Mouse (Mus musculus): ENCODE measurements around the gene Exosc5. TPM values are rescaled to one million over a fixed set of nuclear protein-coding genes. Genes with fewer than 3 reads are reported as not detected.

Gene Exosc5
- polyA plus RNA-seq, 2 experiments from 2014 or later = 97.0 to 157 TPM

DNA sequence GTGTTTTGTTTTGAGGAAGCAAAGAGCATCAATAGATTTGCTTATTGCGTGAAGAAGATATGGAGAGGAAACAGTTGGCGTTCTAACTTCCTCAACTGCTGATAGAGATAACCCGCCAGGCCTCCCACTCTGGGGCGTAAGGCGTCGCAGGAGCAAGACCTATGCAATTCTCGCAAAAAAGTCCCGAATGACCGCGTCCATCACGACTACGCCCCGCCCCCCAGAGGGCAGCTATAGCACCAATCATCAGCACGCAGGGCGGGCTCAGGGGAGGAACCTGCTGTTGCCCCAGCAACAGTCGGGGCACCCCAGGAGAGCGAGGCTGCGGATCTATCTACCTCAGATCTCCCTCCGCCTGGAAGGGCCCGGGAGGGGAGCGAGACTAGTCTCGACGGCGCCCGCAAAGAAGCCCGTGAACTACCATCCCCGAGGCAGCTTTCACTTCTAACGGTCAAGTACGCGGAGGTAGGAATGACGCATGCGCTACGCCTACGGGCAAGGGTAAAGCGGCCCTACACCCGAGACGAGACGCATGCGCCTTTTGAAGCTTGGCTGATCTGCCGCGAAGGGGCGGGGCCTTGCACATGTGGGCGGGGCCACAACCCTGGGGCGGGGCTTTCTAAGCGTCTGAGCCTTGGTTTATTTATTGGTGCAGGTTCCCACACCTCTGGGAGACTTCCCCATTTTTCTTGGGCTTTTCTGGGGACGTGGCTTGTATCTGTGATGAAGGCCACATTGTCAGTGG, 21.7 kb downstream of the Exosc5 start, which contains the start of gene B9d2:
Gene B9d2 (plus strand): TSS at position 267 of the 745 bp plus-strand sequence.
- peak; percentile 83 for ATAC-seq

DNA sequence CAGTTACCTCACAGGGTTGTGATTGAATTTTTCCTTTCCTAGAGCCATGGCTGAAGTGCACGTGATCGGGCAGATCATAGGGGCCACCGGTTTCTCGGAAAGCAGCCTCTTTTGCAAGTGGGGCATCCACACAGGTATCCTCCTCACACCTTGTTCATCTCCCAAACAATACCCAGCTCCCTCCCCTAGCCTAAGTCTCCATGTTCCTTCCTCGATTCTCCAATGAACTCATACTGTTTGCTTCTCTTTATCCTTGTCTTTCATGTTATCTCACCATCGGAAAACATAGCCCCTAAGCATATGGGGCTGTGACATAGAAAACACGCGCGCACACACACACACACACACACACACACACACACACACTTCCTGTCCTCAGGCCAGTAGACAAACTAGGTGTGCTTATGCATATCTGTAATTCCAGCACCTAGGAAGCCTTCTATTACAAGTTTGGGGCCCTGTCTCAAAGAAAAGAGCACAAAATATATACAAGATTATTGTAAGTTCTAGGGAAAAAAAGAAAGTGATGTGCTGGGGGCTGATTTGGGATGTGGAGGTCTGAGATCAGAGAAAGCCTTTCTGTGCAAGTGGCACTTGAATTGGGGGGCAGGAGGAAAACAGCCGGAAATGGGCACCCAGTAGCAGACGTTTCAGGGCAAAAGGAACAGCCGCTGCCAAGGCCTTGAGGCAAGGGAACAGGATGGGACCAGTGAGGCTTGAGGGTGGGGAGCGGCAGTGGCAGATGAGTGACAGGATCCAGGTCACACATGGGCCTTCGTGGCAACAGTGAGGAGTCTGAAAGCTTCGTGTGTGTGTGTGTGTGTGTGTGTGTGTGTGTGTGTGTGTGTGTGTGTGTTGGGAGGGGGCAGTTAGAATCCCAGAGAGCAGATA, 22.6 kb downstream of the Exosc5 start:
- no peak for ATAC-seq

DNA sequence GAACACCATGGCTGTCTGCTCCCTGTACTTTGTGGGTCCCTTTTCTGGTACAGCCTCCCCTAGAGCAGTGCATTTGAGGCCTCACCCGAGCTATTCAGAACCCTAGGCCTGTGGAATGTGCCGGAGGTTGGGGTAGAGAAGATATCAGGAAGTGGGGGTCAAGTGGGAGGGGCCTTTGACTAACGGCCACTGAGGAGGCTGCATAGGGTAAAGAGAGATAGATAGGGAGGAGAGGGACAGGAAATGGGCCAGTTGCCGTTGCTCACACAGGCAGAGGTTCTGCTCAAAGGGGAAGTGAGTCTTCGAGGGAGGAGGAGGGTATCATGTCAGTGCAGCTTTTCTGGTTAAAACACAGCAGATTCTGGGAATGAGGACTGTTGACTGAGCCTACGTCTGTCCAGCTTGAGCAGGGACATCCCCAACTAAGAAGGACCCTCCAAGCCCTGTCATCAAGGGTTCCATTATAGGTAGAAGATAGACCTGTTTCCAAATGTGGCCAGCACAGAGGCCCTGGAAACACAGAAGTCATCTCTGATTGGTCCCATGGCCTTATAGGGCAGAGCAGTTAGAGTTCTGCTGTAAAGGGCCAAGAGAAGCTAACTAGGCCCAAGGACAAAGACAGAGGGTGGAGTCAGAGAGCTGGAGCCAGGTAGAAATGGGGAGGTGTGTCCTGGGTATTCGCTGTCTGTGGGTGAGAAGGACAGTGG, 24.7 kb downstream of the Exosc5 start:
- peak; percentile 42 for ATAC-seq

DNA sequence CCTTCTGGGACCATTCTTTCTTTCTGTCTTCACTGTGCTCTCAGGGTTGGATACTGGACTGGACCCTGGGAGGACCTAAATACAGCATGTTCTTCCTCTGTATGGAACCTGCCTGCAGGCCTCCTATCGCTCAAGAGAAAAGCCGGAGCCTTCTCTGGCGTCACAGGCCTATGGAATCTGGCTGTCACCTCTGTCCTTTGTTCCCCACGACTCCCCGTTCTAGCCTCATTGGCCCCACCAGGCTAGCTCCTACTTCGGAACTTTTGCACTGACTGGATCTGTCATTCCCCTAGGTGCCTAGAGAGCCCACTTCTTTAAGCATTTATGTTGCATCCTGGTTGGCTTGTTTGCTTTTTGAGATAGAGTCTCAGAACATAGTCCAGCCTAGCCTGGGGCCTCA, 25.7 kb downstream of the Exosc5 start:
- no peak for ATAC-seq

DNA sequence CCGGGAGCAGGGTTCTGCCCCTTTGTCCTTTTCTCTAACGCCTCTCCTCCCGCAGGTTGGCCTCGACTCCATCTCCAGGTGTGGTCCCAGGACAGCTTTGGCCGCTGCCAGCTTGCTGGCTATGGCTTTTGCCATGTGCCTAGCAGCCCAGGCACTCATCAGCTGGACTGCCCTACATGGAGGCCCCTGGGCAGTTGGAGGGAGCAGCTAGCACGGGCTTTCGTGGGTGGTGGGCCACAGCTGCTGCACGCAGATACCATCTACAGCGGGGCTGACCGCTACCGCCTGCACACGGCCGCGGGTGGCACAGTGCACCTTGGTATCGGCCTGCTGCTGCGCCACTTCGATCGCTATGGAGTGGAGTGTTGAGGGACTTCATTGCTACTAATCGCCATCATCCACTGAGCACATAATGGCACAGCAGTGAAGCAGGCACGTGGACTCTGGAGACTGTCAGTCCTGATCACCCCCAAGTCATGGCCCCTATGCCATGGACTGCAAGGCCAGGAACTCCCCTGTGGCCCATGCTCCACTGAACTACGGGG, 27.0 kb downstream of the Exosc5 start:
- no peak for ATAC-seq

DNA sequence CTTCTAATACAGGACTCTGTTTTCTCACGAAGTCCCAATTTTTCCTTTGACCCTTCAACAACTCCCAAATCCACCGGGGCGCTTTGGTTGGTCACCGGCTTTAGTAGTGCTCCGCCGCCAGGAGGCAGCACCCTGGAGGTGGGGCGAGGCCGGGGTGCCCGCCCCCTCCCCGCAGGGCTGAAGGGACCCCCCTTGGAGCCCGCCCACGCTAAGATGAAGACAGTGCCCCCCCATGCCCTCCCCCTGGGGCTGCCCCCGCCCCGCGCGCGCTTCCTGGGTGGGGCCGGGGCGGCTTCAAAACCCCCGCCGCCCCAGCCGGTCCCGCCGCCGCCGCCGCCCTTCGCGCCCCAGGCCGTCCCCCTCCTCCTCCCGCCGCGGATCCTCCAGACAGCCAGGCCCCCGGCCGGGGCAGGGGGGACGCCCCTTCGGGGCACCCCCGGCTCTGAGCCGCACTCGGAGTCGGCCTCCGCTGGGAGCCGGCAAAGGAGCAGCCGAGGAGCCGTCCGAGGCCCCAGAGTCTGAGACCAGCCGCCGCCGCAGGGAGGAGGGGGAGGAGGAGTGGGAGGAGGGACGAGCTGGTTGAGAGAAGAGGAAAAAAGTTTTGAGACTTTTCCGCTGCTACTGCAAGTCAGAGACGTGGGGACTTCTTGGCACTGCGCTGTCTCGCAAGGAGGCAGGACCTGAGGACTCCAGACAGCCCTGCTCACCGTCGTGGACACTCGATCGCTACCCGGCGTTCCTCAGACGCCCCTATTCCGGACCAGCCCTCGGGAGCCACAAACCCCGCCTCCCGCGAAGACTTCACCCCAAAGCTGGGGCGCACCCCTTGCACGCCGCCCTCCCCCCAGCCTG, 27.9 kb downstream of the Exosc5 start, which contains the start of gene Tgfb1:
Gene Tgfb1 (plus strand): TSS at position 323 of the 852 bp plus-strand sequence.
- peak; percentile 21 for ATAC-seq

DNA sequence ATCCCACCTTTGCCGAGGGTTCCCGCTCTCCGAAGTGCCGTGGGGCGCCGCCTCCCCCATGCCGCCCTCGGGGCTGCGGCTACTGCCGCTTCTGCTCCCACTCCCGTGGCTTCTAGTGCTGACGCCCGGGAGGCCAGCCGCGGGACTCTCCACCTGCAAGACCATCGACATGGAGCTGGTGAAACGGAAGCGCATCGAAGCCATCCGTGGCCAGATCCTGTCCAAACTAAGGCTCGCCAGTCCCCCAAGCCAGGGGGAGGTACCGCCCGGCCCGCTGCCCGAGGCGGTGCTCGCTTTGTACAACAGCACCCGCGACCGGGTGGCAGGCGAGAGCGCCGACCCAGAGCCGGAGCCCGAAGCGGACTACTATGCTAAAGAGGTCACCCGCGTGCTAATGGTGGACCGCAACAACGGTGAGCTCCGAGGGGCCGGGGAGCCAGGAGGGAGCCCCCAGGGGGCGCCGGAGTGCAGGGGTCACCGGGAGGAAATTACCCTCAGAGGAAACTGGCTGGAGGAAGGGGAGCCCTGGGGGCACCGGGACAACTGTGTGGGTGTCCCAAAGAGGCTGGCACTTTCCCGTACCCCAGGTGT, 28.9 kb downstream of the Exosc5 start:
- no peak for ATAC-seq

DNA sequence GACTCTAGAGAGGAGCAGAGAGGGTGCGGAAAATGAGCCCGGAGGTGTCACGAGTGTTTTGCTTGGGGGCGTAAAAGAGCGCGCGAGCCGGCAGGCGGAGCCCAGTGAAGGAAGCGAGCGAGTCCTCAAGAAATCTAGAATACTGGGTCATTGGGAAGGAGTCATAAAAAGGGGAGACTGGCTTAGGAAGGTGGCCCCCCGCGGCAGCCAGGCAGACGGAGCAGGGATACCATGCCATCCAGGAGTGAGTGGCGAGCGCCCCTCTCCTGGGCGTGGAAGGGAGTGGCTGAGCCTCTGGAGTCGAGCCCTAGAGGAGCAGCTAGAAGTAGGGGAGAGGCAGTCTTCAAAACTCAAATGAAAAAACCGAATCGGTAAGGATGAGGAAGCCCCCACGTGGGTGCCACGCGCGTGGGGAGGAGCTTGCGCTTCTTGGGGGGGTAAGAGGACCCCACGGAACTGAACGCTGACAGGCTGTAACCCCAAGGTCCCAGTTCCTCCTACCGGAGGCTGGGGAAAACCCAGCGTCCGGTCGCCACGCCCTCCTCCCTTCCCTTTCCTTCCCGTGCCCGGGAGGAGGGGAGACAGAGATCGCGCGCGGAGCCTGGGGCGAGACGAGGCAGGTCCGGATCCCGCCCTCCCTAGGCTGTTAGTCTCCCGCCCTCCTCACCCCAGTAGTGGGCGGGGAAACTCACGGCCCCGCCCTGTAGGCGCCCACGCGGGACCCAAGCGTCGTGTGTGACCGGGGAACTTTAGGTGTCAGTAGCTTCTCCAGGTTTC, 30.0 kb downstream of the Exosc5 start:
- peak; percentile 61 for ATAC-seq

DNA sequence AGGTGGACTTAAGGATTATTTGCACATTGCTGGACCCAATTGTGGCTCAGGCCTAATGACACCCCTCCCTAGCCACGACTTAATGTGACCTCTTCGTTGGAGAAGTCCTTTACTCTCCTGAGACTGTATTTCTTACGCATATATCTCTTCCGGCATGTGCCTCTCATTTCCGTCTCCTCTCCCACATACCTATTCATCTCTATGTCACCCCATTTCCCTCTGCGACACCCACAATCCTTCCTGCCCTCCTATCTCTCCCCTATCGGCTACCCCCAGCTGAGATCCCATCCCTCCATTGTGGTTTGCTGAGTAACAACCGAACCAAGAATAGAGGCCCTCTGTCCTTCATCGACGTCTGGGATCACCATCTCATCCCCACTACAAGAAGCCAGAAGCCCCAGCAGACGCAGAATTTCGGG, 30.6 kb downstream of the Exosc5 start:
- ATAC-seq = peak; percentile 50

DNA sequence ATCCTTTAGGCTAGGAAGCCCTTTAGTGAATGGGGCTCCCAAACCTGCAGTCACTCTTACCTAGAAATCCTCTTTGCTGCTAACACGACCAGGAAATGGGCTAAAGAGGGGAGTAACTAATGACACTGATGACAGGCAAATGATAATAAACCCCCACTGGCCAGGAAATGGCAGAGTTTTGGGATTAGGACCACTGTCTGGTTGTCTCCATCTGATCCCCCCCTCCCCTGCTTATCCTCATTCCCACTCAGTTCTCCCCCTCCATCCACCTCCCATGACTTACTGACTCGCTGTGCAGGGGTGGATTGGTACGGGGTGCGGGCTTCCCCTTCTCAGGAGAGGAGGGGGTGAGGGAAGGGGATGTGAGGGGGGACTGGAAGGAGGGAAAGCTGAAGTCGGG, 31.1 kb downstream of the Exosc5 start:
- ATAC-seq = no peak

DNA sequence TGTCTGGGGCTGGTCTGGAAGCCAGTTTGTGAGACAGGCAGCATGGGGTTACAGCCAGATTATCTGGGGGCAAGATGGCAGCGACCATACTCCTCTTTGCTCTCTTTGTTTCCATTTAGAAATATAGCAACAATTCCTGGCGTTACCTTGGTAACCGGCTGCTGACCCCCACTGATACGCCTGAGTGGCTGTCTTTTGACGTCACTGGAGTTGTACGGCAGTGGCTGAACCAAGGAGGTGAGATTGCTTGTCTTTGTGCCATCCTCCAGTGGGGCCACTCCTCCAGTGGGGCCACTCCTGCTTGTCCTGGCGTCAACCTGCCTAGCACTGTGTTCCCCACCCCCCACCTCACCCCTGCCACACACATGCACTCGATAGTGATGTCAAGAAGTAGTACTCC, 35.1 kb downstream of the Exosc5 start:
- no peak for ATAC-seq

DNA sequence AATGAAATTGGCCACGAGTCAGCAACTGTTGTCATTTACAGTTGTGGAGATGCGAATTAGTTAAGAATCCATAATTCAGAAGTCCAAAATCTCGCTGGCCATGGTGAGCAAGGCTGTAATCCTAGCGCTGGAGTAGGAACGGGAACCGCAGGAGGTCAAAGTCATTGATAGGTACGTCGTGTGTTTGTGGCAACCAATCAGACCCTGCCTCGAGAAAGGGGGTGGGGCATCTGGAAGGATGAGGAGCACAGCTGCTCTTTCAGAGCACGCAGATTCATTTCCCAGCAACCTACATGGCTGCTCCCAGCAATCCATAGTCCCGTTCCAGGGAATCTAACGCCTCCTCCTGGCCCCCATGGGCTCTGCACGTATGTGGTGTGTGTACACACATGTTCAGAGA, 40.9 kb downstream of the Exosc5 start:
- ATAC-seq = no peak

DNA sequence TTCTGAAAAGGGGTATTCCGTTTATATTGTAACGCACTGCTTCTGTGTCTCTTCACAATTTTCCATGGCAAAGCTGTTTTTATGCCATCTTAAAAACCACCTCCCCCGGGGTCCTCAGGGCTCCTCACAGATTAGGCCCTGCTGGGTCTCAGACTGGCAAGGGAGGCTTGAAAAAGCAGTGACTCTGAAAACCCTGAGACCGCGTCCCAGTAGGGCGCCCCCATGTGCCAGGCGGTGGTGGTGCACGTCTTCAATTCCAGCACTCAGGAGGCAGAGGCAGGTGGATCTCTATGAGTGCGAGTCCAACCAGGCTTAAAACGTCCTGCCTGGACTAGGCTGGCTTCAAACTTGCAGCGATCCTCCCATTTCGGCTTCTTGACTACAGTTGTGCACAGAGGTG, 41.8 kb downstream of the Exosc5 start:
- ATAC-seq = peak; percentile 36

DNA sequence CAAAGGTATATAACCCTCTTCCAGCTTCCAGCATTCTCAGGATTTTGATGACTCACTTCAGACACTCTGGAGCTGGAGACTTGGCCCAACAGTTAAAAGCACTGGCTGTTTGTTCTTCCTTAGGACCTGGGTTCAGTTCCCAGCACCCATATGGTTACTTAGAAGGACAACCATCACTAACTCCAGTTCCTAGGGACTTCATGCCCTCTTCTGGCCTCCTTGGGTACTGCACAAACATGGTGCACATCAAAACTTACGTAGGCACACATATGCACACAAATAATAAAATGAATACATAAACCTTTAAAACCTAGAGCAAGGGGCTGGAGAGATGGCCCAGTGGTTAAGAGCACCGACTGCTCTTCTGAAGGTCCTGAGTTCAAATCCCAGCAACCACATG, 43.4 kb downstream of the Exosc5 start:
- ATAC-seq = no peak

DNA sequence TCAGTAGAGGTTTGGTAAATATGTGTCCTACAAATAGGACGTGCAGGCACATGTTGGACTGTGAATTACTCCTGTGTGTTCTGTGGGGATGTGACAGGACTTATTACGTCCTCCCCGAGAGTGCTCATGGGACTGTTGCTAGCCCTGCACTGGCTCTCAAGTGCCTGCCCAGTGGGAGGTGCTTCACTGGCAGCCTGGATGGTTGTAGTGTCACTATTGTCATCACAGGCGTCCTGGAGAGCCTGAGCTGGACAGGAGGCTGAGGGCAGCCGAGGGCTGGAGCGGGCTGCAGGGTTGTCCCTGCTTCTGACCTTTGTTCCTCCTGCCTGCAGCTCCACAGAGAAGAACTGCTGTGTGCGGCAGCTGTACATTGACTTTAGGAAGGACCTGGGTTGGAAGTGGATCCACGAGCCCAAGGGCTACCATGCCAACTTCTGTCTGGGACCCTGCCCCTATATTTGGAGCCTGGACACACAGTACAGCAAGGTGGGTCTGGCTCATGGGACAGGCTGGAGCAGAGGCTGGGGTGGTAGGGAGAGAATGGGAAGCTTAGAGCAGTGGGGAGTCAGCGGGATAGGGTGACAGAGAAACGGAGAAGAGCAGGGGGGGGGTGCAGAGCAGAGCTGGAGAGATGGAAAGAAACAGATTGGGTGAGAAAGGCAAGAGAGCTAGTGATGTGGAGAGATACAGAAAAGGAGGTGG, 45.0 kb downstream of the Exosc5 start:
- ATAC-seq = no peak

DNA sequence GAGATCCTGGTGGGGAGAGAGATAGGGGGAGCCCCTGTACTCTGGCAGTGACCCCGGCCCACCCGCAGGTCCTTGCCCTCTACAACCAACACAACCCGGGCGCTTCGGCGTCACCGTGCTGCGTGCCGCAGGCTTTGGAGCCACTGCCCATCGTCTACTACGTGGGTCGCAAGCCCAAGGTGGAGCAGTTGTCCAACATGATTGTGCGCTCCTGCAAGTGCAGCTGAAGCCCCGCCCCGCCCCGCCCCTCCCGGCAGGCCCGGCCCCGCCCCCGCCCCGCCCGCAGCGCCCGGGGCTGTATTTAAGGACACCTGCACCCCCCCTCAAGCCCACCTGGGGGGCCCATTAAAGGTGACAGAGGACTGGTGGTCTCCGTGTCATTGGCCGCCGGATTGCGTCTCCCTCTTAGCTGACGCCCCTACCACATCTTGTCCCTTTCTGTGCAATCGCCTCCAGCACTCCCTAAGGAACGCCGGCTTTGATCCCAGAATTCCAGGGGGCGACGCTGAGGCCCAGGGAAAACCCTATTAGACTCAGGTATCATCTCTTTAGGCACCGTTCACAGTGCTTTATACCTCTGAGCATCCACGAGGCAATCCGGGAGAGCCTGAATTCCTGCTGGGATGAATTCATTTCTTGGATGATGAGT, 45.9 kb downstream of the Exosc5 start:
- ATAC-seq = no peak

DNA sequence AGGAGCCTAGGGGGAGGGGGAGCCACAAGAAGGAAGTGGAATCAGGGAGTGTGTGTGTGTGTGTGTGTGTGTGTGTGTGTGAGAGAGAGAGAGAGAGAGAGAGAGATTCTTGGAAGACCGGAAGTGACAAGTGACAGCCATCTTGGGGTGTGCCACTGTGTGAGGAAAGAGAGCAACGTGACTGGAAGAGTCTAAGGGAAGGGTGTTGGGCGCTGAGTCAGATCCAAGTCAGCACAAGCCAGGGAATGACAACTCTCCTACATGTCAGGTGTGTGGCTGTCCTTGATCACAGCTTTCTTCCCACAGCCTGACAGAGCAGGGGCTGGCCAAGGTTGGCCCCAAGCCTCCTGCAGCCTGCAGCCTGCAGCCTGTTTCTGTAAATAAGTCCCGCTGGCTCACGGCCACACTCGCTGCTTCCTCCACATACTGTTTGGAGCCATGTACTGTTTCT, 46.9 kb downstream of the Exosc5 start:
- ATAC-seq = peak; percentile 28

DNA sequence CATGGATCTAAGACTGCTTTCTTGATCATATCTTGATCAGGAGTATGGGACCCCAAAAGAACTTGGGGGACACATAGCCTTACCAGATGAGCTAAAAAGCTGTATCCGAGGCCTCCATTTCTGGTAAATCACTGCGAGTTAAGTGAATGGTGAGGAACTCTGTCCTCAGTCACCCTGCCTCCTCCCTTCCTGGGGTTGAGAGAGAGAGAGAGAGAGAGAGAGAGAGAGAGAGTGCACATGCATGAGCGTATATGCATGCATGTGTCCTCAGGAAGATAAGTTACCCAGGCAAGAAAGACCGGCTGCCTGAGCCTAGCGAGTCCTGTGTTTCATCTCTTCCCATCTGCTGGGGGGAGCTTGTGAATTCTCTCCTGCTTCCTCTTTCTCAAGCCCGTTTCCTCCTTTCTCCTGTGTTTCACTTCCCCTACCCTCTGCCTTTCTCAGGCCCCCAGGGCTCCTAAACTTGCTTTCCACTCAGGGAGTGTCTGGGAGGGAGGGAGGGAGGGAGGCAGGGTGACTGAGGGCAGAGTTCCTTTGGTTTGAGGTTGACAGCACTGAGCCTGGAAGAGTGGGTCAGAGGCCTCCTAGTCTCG, 47.7 kb downstream of the Exosc5 start:
- ATAC-seq = no peak

All from CD4-positive, CD25-positive, alpha-beta regulatory T cell, adult 4 months (primary cell).